Mouse (Mus musculus): ENCODE measurements around the gene Gm15097.
"Not testable (repeated sequence)": the region's sequence is repeated elsewhere in the genome, so short reads cannot be mapped to it uniquely, and the experiment has no call there.

The Gm15097 gene

GRCm38 (mm10) chrX:149784173-149784572 is at the start of gene Gm15097:
Gene Gm15097 (plus strand): TSS chrX:149784473.
- in situ Hi-C loops (cut with MboI, MseI) = loop anchor here (25.0 kb wide), 1 partner anchor 672 kb away; no protein-coding TSS in a partner anchor

DNA sequence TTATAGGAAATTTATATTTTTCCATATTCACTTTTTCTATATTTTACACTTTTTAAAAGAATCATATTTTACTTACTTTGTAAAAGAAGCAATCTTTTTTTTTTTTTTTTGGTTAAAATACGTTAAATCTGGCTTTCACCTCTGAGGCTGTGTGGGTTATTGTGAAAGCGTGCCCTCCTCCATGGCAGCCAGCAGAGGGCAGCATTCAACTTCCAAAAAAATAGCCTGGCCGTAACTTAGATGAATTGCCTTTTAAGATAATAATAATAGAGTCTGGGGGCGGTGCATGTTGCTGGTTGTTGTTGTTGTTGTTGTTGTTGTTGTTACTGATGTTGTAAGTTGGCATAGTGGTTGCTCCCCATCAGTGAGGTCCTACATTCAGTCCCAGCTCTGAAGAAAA is 21.4 kb upstream of the Gm15097 start:
- in situ Hi-C loops (cut with MboI, MseI) = not testable (repeated sequence)

GRCm38 (mm10) chrX:149811178-149811577 is 26.9 kb downstream of the Gm15097 start:
- in situ Hi-C loops (cut with MboI, MseI) = loop anchor here (10.0 kb wide), 1 partner anchor 186 kb away; no protein-coding TSS in a partner anchor
